ENCODE assay signal across 8 mouse cellular contexts in genomic region chr2:164948962-164949361, GRCm38 (mm10). TPM values are rescaled to one million over a fixed set of nuclear protein-coding genes. Genes with fewer than 3 reads are reported as not detected.
A peak's percentile ranks its signal among the peaks of the same experiment; 100 is the strongest.
DNase-seq lines count a peak whose midpoint lies in the region; ATAC-seq and TF ChIP-seq lines count a peak whose summit lies in the region.
"Had no signal": no experiment of that assay in that cellular context is flagged by ENCODE, and none has a peak within 500 bp of the region (broad histone marks: within the 10 kb centered on the region; RNA-seq: fewer than 3 reads in every experiment).

No protein-coding gene starts in this region.

- H3K9me3 ChIP-seq in E14TG2a.4 (ENCODE audit: low read length), result no peaks in the 10 kb centered on the region
- H3K9me3 ChIP-seq in hindbrain, embryonic 10.5 days, result no peaks in the 10 kb centered on the region
- H3K9me3 ChIP-seq in liver, embryonic 16.5 days (replicated peaks; ENCODE audit: control insufficient read depth, low read length), result no peaks in the 10 kb centered on the region

- DNase-seq in CD4-positive helper T cell, adult 2 months (ENCODE audit: low read depth, low spot score), result peak; percentile 29
- DNase-seq in hindbrain, embryonic 10.5 days (ENCODE audit: low spot score), result no peak
- DNase-seq in left cerebral cortex, adult 11 months (ENCODE audit: low spot score), result no peak
- no peak for DNase-seq in c-Kit-positive CD71-positive TER-119-positive erythroid progenitor cells, embryonic 14.5 days (ENCODE audit: low spot score)
- no peak for DNase-seq in thymus, postnatal 14 days

- no peak for TF ChIP-seq CTCF in E14TG2a.4 (conservative IDR thresholded peaks at IDR 0.05; ENCODE audit: low read length)

- ATAC-seq in liver, embryonic 16.5 days (ENCODE audit: low read depth), result no peak

- peaks cover 89% of the 10 kb centered on the region for H3K27me3 ChIP-seq in E14TG2a.4 (ENCODE audit: insufficient read depth, low read length)
- H3K27me3 ChIP-seq in hindbrain, embryonic 10.5 days (ENCODE audit: insufficient read depth, poor library complexity, severe bottlenecking), result peaks cover 81% of the 10 kb centered on the region
- peaks cover 51% of the 10 kb centered on the region for H3K27me3 ChIP-seq in liver, embryonic 16.5 days (ENCODE audit: control insufficient read depth, insufficient read depth, low read depth, low read length)

- 9% methylated on average over 25 of the region's 25 CpGs for WGBS in hindbrain, embryonic 10.5 days
- WGBS in liver, embryonic 16.5 days (ENCODE audit: insufficient replicate concordance), result 8% methylated on average over 25 of the region's 25 CpGs

- H3K4me2 ChIP-seq in liver, embryonic 16.5 days (ENCODE audit: low read depth, low read length), result no peak overlapping the region

- peak overlapping the region; percentile 71 for H3K4me3 ChIP-seq in E14TG2a.4 (replicated peaks; ENCODE audit: low read length)
- peak overlapping the region; percentile 31 for H3K4me3 ChIP-seq in hindbrain, embryonic 10.5 days
- H3K4me3 ChIP-seq in liver, embryonic 16.5 days (ENCODE audit: low read depth, low read length), result 0 out of 2 replicates have a peak overlapping the region, but pooled peaks have one; percentile 21
- H3K4me3 ChIP-seq: myocyte had no signal

- H3K36me3 ChIP-seq in E14TG2a.4 (ENCODE audit: insufficient read depth, low read length), result no peaks in the 10 kb centered on the region
- no peaks in the 10 kb centered on the region for H3K36me3 ChIP-seq in hindbrain, embryonic 10.5 days
- H3K36me3 ChIP-seq in liver, embryonic 16.5 days (ENCODE audit: control insufficient read depth, insufficient read depth), result no peaks in the 10 kb centered on the region

- H3K4me1 ChIP-seq in E14TG2a.4 (replicated peaks; ENCODE audit: low read depth, low read length), result peaks cover 58% of the 10 kb centered on the region
- H3K4me1 ChIP-seq in hindbrain, embryonic 10.5 days (replicated peaks), result peaks cover 39% of the 10 kb centered on the region
- H3K4me1 ChIP-seq in liver, embryonic 16.5 days (ENCODE audit: control insufficient read depth, low read depth, low read length), result no peaks in the 10 kb centered on the region; the same call in 1 of the 2 replicates

- H3K27ac ChIP-seq in hindbrain, embryonic 10.5 days, result no peak overlapping the region
- H3K27ac ChIP-seq in liver, embryonic 16.5 days (ENCODE audit: low read length), result no peak overlapping the region

- H3K9ac ChIP-seq in liver, embryonic 16.5 days (ENCODE audit: low read depth, low read length), result no peak overlapping the region

RNA-seq across cellular contexts. Expression of gene Mmp9, which starts 8.4 kb away (rescaled TPM):
- polyA plus RNA-seq in hindbrain, embryonic 10.5 days (2016; fragmentation: Nextera tagmentation; extraction: Ambion mirVana), result 0.56 and 1.2 TPM in 2 replicates
- 8.9 and 13.0 TPM in 2 replicates for polyA plus RNA-seq in liver, embryonic 16.5 days (2015; fragmentation: Nextera tagmentation; extraction: Ambion mirVana)

RNA-seq across cellular contexts. Expression of gene Slc12a5, which starts 11.6 kb away (rescaled TPM):
- 3.1 and 5.1 TPM in 2 replicates for polyA plus RNA-seq in hindbrain, embryonic 10.5 days (2016; fragmentation: Nextera tagmentation; extraction: Ambion mirVana)
- 0.13 TPM in 2 replicates for polyA plus RNA-seq in liver, embryonic 16.5 days (2015; fragmentation: Nextera tagmentation; extraction: Ambion mirVana)

RNA-seq across cellular contexts. Expression of gene Zfp335, which starts 37.4 kb away (rescaled TPM):
- 15.3 and 18.4 TPM in 2 replicates for polyA plus RNA-seq in hindbrain, embryonic 10.5 days (2016; fragmentation: Nextera tagmentation; extraction: Ambion mirVana)
- 5.9 and 6.8 TPM in 2 replicates for polyA plus RNA-seq in liver, embryonic 16.5 days (2015; fragmentation: Nextera tagmentation; extraction: Ambion mirVana)

Comparison
In these comparisons a context has a peak if more than half of its experiments do, and no peak if none do; other contexts are left out.
1. H3K4me3 ChIP-seq: peak in every context shown above with its lines; median percentile 71 in E14TG2a.4; 31 in hindbrain, embryonic 10.5 days; 21 in liver, embryonic 16.5 days.